Mouse (Mus musculus): Measurements from ENCODE around the gene Dtx1.

The Dtx1 gene

GRCm38 (mm10) chr5:120643365-120644085 lies 68.2 kb downstream of the Dtx1 start:
- no peak for DNase-seq (ENCODE audit: low spot score)

GRCm38 (mm10) chr5:120640094-120640493 lies 71.6 kb downstream of the Dtx1 start:
- DNase-seq (ENCODE audit: low spot score): no peak

GRCm38 (mm10) chr5:120635633-120636032 lies 76.1 kb downstream of the Dtx1 start:
- DNase-seq (ENCODE audit: low spot score): no peak

GRCm38 (mm10) chr5:120634860-120635259 lies 76.9 kb downstream of the Dtx1 start:
- DNase-seq (ENCODE audit: low spot score): no peak

GRCm38 (mm10) chr5:120634131-120634530 lies 77.6 kb downstream of the Dtx1 start, which contains the start of gene Cfap73:
Gene Cfap73, minus strand, starts transcription at chr5:120634235.
- no peak for DNase-seq (ENCODE audit: low spot score)

DNA sequence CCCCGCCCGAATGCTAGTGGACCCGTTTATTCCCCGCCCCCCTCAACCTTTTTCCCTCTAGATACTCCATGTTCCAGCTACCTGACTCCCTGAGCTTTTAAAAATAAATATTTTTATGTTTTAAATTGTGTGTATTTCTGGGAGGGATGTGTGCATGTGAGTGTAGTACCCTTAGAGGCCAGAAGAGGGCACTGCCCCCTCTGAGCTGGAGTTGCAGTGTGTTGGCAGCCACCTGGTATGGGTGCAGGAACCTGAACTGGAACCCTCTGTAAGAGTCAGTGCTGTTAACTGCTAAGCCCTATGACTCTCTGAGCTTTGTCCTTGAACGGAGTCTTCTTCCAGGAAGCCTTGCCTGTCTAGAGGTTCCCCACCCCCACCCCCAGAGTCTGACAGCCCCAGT lies 79.8 kb downstream of the Dtx1 start:
- no peak for DNase-seq (ENCODE audit: low spot score)

DNA sequence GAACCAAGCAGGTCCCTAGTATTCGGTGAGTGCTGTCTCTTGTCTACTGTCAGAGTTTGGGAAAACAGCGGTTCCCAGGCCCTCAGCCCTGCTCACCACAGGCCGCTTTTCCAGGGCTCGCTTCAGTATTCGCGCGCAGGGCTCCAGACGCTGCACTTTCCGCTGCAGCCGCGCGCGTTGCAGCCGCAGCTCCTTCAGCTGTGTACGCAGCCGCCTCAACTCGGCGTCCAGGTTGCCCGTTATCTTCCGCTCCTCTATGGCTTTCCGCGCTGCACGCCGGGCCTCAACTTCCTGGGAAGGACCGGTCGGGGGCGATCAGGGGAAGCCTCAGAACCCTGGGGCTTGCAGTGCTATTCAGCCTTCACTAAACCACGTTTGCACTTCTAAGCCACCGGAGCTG lies 80.6 kb downstream of the Dtx1 start:
- DNase-seq (ENCODE audit: low spot score): no peak

All from c-Kit-positive CD71-positive TER-119-positive erythroid progenitor cells, embryonic 14.5 days (primary cell).